Mouse (Mus musculus): Measurements from ENCODE around the gene Cldn5.

Cldn5 gene

DNA sequence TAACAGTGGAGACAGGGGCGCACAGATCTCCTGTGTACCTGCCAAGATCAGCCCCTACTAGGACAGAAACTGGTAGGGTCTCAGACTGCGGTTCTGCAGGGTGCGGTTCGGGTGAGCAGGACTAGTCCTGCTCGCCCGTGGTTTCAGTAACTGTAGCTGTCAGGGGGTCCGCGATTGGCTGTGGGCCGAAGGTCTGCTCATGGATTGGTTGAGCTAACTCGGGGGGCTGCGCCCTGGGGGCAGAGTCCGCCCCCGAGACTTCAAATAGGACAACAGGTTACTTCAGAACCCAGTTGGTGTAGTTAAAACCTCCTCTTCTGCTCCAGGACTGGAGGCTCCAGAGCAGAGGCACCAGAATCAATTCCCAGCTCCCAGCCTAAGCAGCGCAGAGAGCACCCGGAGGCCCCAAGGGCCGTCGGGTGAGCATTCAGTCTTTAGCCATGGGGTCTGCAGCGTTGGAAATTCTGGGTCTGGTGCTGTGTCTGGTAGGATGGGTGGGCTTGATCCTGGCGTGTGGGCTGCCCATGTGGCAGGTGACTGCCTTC is at the start of gene Cldn5:
Cldn5 (plus strand) TSS at position 292 of the 545 bp plus-strand sequence.
- no peak for DNase-seq (ENCODE audit: low read depth, low spot score)

DNA sequence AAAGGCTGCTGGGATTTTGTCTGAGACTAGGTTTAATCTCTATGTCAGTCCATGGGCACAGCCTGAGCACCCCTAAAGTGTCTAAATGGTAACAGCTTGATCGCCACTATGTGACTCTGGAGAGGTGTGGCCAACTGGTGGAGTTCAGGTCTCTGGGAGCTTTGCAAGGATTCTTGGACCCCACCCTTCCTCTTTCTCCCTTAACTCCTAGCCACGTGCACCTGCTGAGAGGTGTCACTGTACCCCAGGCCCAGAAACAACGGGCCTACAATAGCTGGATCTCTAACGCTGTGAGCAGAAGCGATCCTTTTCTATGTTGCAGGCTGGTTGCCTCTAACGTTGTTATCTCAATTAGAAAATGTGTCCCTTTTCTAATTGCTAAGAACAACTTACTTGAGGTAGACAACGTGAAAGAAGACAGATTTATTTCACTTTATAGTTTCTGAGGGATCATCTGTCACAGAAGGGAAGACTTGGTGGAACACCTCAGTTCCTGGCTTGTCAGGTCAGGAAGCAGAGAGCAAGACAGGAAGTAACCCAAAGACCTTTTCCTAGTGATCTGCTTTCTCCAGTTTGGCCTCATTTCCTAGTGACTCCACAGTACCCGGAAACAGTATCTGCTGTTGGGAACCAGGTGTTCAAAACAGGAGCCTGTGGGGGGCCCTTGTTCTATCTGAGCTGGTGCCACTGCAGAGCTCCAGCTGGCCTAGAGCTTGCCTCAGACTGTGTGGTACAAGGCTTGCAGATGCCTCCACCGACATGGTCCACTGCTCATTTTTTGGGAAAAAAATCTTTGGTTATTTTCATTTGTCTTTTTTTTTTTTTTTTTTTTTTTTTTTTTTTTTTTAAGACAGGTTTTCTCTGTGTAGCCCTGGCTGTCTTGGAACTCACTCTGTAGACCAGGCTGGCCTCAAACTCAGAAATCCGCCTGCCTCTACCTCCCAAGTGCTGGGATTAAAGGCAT is 48.8 kb upstream of the Cldn5 start:
- no peak for DNase-seq (ENCODE audit: low read depth, low spot score)

DNA sequence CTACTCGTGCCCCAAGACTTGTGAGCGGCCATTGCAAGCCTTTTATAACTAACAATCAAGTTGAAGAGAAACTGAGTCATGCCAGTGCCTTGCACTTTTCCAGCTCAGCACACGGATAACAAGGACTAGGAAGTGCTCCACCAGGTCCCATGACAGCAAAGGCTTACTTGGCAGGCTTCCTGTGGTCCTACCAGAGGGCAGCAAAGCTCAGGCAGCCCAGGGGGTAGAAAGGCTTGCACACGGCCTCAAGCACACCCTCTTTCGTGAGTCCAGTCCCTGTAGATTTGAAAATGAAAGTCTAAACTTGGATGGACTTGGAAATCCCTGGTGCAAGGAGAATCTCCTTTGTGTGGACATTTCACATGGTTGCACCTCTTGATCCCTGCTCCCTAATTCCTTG is 47.5 kb upstream of the Cldn5 start:
- peak; percentile 52 for DNase-seq (ENCODE audit: low read depth, low spot score)

DNA sequence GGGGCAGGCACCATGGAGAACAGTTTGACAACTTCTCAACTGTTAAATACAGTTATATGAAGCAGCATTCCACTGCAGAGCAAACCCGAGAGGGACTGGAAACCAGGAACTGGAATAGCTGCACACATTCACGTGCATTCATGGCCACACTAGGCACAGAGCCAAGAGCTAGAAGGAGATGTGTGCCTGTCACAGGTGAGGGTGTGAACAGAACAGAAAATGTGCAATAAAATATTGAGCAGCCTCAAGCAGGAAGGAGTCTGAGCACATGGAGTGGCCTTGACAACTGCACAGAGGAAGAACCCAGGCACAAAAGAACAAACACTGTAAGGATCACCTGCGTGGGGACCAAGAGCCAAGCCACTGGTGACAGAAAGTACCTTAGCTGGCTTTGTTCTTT is 46.0 kb upstream of the Cldn5 start:
- DNase-seq (ENCODE audit: low read depth, low spot score), result no peak

DNA sequence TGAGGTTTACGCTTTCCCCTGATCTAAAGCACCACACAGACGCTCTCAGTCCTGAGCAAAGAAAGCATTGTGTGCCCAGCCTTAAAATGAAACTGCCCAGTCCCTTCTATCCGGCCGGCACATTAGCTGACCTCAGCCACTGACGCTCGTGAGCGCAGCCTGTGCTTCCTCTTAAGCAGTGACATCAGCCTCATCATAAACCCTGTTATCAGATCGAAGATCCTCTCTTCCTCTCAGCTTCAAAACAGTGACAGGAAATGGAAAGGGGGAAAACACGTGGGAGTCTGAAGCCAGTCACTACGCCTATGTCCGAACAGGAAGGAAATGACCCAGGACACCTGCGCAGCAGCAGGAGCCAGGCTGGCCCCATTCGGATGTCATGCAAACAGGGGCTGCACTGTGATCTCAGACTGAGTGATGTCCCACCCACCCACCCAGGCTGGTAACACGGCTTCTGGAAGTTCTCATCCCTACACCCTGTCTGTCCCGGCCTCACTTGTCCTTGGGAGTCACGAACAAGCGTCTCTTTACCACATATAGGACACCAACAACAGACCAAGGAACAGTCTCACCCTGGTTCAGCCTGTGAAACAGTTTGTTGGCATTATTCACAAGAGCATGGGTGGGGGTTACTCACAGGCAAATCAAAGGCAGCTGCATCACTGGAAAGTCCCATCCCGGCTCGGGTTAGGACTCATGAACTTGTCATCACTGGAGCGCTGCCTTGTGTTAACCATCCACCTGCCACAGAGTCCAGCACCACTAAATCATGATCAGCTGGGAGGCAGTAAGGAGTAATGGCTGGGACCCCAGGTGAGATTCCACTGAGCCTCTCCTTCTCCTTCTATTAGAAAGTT is 43.3 kb upstream of the Cldn5 start:
- DNase-seq (ENCODE audit: low read depth, low spot score), result peak; percentile 88

DNA sequence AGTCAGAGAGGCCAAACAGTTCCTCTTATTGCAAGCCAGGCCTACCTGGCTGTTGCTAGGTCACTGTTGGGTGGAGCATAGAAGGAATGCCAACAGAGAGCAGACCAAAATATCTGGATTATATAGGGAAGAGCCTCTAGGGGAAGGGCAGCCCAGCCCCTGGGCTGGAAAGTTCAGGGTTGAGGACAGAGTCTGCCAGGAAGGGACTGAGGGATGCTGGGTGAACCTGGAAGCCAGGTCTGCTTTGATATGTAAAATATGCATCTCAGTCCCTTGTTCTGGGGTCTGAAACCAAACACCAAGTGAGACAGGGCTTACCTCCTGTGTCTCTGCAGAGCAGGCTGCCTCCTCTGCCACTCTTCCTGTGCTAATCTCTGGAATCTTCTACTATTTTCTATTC is 38.3 kb upstream of the Cldn5 start:
- no peak for DNase-seq (ENCODE audit: low read depth, low spot score)

DNA sequence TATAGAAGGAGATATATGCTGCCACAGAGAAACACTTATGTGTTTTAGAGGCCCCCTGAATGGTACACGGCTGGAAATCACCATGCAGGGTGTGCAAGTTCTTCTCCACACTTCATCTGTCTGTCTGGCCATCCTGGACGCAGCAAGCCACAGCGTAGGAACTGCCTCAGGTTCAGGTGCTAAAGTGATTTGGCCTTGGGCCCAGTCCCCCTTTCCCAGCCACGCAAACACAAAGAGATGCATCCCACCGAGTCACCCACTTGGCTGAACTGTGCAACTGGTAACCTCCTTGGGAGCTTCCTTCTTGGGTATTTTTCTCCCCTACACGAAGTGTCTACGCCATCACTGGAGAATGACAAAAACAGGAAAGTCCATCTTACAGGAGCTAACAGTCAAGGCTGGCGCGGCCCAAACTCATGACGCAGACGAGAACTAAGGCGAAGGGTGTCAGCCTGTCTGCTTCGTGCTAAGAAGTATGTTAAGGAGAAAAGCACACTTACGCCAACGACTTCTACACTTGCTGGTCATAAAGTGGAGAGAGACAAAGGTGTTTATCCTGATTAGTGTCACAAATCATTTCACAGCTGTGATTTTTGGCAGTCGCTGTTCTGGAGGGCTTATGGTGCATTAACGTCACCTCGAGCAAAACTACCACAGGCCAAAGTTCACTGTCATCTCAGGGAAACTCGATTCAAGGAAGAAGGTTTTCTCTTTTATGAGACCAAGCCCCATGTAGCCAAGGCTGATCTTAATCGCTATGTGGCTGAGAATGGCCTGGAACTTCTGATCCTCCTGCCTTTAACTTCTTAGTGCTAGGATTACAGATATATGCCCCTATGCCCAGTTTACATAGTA is 30.2 kb upstream of the Cldn5 start:
- DNase-seq (ENCODE audit: low read depth, low spot score), result no peak

DNA sequence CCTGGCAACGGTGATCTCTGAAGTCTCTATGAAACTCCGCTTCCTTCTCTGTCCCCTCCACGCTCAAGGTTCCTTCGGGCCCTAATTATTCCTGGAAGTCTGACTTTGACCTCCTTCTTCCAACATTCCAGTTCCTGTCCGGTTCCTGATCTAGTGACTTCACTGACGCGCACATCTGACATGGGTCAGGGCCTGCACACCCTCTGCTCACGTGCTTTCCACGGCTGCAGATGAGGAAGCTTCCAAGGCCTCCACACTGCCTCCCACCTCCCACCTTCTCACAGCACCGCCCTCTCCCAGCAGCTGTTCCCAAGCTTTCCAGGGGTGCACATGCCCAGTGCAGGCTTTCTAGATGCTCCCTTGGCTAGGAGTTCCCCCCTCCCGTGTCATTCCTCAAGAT is 25.5 kb upstream of the Cldn5 start:
- DNase-seq (ENCODE audit: low read depth, low spot score), result no peak

DNA sequence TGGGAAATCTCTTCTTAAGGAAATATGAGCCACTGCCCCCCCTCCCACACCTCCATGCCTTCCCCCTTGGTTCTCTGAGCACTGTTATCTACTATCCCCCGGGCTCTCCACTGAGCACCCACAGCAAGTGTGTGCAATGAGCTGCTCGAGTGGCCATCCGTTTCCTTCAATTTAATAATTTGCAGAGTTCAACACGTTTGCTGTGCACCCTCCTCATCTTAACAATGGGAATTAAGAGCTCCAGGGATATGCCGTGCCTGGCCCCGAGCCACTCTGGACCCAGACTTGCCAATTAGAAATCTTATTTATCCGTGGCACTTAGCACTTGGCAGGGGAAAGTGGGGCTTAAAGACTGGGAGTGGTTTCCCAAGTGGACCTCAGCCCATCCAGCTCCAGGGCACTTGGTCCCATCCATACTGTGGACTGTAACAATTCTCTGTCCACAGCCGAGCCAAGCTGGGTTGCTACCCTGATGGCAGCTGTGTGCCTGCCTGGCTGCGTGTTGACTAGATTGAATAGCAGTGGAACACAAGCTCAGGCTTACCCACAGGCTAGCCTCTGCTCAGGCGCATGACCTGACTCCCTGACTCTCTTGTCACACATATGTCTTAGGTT is 24.7 kb upstream of the Cldn5 start:
- no peak for DNase-seq (ENCODE audit: low read depth, low spot score)

DNA sequence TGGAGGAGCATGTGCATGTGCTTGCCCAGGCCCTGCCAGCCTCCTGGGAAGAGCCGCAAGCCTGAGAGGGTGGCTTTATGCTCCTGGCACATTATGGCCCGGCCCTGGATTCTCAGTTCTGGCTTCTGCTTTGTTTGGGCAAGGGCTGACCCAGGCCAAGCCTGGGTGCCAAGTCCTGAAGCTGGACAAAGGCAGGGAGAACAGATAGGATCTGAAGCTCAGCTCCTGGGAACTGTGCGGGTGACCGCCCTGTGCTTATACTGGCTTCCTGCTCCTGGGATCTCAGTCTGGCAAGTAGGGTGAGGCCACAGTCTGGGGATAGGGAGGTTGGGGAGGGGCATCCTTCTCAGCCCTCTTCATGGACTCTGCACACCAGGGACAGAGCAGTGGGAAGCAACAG is 14.9 kb upstream of the Cldn5 start:
- DNase-seq (ENCODE audit: low read depth, low spot score), result no peak

DNA sequence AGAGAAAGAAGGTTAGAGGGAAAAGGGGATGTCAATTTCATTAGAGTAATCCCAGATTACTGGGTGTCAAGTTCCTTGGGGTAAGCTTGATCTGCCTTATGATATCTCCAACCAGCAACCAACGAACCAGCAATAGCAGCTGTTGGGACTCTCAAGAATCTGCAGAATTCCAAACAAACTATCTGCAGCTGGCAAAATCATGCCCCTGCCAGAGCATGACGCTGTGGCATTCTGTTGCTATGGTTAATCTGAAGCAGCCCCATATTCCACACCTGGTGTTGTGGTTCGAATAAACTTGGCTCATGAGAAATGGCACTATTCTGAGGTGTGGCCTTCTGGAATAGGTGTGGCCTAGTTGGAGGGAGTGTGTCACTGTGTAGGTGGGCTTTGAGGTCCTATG is 13.7 kb upstream of the Cldn5 start:
- no peak for DNase-seq (ENCODE audit: low read depth, low spot score)

DNA sequence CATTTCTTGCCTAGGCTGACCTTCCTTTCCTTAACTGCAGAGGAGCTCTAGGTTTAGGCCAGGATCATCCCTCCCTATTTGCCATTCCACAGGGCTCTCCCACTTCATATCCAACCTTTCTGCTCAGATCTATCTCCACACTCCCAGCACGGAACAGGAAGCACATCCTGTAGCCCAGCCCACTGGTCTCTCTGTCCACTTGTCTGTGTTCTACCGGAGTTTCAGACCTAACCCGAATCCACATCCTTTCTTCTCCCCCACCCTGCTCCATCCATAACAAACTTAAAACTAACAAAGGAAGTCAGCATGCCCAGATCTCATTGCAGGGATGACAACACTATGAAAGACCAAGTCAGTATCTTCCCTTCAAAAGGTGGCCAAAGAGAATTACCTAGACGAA is 10.3 kb upstream of the Cldn5 start:
- DNase-seq (ENCODE audit: low read depth, low spot score), result no peak

DNA sequence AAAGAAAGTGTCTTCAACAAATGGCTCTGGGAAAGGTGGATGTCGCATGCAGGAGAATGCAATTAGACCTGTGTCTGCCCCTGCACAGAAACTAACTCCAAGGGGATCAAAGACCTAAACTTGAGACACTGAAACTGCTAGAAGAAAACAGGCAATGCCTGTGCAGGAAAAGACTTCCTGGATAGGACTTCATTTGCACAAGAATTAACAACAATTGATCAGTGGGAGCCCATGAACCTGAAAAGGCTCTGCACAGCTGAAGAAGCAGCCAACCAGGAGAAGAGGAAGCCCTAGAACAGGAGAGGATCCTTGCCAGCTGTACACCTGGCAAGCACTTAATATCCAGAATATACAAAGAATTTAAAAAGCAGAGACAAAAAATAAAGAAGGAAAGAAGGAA is 7.1 kb upstream of the Cldn5 start:
- no peak for DNase-seq (ENCODE audit: low read depth, low spot score)

DNA sequence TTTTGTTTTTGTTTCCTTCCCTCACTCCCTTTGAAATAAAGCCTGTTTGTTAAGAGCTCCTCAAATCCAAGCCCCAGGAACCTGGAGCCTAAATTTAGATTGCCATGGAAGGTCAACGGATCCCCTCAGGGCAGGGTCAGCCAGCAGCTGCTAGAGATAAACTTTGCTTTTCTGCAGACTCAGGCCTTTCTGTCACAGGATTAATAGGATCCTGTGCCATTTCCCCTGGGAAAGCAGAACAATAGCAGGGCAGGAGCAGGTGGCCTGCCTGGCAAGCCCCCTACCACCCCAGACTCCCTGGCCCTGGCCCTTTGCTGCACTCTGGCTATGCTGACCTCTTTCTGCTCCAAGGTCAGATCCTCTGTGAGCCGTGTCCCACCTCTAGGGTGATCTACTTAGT is 2.7 kb upstream of the Cldn5 start:
- no peak for DNase-seq (ENCODE audit: low read depth, low spot score)

DNA sequence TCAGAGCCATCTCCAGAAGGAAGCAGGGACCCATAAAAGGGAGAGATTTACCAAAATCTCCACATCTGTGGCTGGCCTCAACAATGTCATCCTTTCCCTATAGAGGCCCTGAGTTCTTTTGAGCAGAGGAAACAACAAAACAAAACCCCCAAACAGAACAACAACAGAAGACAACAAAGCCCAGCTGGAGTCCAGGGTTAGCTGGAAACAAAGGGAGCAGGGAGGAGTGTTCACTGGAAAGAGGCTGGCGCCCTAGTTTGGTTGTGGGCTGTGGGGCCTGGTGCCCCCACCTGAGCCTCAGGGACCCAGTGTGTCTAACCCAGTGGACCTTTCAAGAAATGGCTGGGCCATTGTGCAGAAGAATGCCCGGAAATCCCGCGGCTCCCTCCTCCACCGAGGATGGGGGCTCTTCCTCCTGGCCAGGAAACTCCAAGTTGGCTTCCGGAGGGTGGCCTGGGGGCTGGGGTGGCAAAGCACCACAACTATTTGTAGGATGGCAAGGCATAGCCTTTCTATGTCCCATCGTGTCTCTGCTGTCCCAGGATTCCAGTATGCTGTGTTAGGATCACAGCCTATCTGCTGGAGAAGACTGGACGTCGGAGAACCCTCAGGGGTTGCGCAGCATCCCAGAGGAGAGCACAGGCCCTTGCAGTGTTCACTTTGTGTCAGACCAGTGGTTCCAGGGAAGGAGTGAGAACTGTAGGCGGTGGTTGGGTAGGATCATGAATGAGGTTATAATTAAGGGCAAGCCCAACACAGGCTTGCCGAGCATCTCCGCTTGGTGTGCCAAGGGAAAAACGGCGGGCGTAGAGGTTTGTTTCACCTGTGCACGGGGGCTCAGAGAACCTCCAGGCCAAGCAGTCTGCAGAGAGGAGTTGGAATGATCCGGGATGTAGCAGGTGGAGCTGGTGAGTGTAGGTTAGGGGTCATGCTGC is 759 bp upstream of the Cldn5 start:
- no peak for DNase-seq (ENCODE audit: low read depth, low spot score)

DNA sequence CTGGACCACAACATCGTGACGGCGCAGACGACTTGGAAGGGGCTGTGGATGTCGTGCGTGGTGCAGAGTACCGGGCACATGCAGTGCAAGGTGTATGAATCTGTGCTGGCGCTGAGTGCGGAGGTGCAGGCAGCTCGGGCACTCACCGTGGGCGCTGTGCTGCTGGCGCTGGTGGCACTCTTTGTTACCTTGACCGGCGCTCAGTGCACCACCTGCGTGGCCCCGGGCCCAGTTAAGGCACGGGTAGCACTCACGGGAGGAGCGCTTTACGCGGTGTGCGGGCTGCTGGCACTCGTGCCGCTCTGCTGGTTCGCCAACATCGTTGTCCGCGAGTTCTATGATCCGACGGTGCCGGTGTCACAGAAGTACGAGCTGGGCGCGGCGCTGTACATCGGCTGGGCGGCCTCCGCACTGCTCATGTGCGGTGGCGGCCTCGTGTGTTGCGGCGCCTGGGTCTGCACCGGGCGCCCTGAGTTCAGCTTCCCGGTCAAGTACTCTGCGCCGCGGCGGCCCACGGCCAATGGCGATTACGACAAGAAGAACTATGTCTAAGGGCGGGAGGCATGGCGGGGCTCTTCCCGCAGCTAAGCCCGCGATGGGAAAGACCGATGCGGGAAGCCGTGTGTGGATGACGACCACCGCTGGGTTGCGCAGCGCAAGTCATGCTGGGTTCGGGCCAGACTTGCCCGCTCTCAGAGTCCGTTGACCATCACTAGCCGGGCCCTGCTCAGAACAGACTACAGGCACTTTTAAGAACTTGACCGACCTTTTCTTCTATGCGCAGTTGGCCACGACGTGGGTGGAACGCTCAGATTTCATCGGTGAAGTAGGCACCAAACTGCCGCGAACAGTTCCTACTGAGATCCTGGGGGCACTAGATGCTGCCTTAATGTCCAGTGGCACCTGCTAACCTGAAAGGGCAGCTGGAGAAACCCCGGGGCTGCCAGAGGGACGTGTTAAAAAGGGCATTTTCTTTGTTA is 744 bp downstream of the Cldn5 start:
- no peak for DNase-seq (ENCODE audit: low read depth, low spot score)

DNA sequence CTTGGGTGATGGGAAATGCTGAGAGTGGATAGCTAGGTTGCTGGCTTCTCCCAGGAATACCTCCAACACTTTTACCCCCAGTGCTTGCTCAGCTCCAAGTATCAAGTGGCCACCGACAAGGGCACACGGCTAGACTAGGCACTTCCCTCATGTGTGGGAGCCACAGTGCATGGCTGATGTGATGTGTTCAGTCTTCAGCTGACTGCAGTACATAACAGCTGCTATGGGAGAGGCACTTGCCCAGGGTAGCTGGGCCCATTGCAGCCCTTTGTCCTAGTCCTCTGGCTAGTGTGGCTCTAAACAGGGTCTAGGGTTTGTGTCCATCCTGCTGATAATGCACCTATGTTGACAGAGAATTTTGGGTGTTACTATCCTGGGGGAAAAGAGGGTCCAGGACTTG is 1.8 kb downstream of the Cldn5 start:
- no peak for DNase-seq (ENCODE audit: low read depth, low spot score)

DNA sequence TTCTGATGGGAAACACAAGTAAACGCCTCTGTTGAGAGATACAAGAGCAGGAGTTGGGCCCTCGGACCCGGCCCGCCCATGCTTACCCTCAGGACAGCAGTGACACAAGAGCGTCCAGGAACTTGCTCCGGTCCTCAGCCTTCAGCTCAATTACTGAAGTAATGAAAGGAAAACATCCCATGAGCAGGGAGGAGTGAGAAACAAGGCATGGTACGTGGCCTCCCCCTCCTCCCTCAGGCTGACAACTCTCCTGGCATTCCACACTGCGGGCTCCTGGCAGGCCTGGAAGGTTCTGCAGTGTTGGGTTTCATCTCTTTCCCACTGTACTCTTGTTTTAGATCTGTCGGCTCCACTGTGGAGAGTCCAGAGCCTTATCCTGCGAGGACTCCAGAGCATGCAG is 5.2 kb downstream of the Cldn5 start:
- DNase-seq (ENCODE audit: low read depth, low spot score), result no peak

DNA sequence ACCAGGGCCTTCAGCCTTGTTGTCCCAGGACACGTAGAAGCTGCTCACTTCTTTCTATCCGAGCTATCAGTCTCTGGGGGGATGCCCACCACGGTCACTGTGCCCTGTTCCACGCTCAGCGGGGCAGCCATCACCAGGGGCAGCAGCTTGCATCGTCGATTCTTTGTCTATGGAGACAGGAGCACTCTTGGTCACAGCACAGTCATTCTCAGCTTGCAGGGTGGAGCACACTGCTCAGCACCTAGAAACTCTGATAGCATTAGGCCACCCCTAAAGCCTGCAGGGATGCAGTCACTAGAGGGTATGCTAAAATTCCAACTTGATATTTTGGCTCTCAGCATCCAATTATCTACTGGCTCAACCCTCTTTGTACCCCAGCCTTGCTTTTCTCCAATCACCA is 8.4 kb downstream of the Cldn5 start:
- DNase-seq (ENCODE audit: low read depth, low spot score), result no peak
